Mouse (Mus musculus): ENCODE measurements around the gene Pygb.

The Pygb gene

DNA sequence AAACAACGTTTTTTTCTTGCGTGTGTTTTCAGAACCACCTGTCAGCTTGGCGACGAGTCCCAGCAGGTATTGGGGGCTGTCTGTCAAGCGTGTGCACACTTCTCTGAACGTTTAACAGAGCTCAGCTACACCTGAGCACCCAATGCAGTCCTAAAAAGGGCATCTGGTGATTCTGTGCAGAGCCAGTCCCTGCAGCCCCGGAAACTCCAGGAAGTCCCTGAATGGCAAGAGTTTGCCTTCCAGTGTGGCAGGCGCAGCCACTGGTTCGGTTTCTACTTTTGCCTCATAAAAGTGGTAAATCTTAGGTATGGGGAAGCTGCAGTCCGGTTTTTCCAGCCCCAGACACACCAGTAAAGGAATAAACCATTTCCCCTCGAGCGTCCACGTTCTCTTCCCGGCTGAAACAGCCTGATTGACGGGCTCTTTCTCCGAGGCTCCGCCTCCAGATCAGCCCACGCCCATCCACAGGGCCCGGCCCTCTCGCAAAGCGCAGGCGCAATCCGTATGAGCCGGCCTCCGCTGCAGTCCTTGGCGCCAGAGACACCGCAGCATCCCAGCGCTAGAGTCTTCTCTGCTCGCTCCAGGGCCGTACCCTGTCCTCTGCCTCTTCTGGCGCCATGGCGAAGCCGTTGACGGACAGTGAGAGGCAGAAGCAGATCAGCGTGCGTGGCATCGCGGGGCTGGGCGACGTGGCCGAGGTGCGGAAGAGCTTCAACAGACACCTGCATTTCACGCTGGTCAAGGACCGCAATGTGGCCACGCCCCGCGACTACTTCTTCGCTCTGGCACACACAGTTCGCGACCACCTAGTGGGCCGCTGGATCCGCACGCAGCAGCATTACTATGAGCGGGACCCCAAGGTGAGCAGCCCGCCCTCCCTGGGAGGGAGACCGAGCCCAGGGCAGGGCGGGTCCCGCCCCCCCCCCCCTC, at the start of gene Pygb:
Gene Pygb (plus strand): TSS at position 485 of the 930 bp plus-strand sequence.
- peak; percentile 77 for DNase-seq (ENCODE audit: low spot score)

DNA sequence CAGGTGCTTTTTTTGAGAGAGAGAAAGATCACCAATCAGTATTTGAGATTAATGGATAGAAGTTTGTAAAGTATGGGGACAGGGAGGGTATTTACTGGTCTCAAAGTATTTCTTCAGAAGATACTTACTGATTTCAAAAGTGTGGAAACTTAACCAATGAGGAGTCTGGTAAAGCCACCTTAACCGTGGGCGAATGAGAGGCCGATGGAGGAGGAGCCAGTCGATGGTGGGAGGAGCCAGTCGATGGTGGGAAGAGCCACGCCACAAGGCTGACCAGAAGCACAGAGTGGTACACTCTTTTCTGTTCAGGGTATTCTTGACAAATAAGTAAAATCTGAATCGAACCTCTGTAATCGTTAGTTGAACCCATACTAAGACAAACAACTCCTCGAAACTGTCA, 48.7 kb upstream of the Pygb start:
- no peak for DNase-seq (ENCODE audit: low spot score)

DNA sequence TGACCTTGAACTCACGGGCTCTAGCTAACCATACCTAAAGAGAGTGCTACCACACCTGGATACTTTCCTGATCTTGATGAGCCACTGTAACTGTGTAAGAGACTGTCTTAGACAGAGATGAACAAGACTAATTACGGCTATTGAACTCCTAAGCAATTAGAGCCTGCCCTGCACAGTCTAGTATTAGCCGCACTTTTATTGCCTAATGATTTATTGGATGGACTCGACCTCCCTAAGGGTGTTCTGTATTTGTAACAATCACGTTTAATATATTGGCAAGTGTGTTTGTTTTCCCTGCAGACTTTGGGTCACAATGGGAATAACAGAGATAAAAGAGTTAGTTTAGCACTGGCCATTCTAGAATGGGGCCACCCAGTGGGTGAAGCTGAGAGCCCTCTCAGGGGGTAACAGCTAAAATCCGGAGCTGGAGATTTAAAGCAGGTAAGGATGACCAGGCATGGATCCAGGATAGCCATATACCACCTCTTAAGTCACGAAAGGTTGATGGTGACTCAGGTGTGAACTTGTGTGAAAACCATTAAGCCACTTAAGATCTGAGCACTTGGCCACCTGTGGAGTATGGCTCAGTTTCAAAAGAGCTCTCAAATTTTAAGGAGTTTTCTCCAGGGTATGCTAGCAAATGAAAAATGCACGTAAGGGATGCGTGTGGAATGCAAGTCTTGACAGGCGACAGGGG, 46.2 kb upstream of the Pygb start:
- DNase-seq (ENCODE audit: low spot score): no peak

DNA sequence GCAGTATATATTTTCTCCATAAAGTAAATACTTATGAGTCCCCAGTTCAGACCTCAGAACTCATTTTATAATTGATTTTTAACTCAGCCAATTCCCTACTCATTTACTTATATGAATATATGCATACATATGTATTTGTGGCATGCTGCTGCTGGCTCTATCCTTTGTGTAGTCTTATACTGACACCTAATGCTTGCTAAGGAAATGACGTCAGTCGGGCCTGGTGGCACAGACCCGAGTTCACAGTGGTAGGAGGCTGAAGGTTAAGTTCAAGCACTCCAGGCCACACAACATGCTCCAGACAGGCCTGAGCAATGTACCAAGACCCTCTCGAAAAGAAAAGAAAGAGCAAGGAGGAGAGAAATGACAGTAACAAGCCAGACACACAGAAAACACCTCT, 45.1 kb upstream of the Pygb start:
- no peak for DNase-seq (ENCODE audit: low spot score)

DNA sequence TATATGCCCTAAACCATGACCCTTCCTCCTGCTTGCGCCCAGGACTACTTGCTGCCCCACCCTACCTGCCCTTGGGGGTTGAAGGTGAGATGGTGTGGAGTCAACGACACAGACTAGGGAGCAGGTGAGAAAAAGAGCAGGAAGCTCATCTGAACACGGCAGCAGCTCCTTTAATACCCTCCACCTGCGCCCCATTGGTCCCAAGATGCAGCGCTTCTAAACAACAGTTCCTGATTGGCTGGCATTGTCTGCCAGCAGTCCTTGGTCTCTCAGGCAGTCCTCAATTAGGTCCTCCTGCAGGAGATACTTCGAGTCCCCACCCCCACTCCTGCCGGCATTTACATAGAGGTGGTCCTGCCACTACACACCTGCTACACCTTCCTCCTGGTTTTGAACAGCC, 41.5 kb upstream of the Pygb start:
- no peak for DNase-seq (ENCODE audit: low spot score)

DNA sequence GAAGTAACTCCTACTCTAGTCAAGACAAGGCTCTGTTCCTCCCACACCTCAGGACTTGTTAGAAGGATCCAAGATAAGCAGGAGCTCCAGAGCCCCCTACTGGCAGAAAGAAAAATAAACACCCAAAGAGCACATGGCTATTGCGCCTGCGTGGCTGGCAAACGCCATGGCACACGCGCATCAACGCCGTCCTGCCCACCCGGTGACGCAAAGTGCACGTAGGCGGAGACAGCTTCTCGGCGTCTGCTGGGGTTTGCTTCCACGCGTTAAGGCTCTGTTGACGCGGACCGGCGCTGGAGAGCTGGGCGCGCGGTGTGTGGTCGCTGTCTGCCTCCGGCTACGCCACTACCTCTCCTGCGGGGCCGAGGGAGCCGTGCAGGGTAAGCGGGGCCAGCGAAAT, 37.7 kb upstream of the Pygb start, which contains the start of gene Entpd6:
Gene Entpd6 (plus strand): TSS at position 189 of the 400 bp plus-strand sequence.
- peak; percentile 91 for DNase-seq (ENCODE audit: low spot score)

DNA sequence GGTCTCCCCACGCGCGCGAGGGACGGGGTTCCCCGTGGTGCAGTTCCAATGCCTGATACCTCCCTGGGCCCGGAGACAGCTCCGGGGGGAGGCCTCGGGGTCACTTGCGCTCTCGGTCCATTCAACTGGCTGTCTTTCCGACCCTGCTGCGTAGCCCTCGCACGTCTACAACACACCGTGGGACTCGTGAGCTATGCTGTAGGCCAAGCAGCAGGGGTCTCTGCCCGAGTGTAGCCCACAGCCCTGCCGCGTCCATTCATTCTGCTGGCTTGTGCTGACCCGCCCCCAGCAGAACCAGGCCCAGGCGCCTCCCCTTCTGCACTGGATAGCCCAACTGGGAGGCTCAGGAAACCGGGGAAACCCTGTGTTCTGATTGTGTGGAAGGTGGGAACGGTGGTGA, 37.3 kb upstream of the Pygb start:
- no peak for DNase-seq (ENCODE audit: low spot score)

DNA sequence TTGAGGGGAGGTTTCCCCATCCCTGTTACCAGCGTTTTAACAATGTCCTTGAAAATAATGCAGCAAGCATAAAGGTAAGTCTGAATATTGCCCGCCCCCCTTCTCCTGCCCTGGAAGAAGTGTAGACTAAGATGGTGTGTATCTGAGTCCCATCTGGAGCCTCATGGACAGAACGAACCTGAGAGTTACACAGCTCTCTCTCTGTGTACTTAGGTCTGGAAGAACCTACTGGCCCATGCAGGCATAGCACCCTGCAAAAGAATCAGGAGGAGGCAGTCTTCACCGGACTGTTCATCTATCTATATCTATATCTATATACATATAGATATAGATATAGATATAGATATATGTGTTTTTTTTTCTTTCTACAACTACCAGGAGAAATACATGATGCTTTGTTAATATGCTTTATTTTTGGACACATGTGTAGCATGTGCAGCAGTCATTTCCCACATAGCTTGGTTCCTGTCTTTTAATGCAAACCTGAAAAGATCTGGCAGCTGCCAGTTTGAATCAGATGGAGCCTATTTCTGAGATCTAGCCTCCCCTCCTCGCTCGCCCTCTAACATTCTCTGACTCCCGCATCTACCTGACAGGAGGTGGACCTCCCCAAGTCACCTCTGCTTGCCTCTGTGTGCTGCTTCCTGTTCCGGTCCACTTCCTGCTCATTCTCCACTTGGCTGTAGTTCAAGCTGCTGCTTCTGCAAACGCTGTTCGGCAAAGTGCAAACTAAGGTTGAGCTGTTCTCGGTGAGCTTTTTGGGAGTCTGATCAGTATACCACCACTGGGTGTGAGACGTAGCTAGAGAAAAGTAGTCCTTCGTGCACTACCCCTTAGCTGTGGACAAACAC, 36.2 kb upstream of the Pygb start:
- no peak for DNase-seq (ENCODE audit: low spot score)

DNA sequence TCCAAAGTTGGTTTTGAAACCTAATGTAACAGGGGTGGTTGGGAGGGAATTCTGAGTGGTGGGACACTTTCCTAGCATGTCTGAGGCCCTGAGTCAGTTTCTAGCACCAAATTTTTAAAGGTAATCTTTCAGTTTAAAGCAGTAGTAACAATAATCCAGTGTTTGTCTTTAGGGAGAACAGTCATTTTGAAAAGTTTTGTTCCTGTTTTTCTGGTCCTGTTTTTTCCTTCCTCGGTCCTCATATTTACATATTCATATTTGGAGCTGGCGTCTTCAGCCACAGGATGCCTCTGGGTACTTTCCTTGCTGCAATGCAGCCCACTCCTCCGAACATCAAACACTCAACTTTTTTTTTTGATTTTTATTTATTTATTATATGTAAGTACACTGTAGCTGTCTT, 31.5 kb upstream of the Pygb start:
- DNase-seq (ENCODE audit: low spot score): no peak

DNA sequence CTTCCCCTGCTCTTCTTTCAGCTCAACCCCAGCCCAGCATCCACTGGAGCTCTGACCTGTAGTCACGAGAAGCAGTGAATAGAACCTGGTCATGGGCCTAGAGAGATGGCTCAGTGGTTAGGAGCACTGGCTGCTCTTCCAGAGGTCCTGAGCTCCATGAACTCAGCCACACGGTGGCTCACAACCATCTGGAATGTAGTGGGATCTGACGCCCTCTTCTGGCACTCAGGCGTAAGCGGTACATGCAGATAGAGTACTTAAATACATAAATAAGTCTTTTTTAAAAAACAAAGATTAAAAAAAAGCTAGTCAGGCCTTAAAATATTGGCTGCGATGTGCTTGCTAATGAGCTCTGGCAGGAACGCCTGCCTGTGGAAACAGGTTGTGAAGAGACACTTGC, 25.1 kb upstream of the Pygb start:
- no peak for DNase-seq (ENCODE audit: low spot score)

DNA sequence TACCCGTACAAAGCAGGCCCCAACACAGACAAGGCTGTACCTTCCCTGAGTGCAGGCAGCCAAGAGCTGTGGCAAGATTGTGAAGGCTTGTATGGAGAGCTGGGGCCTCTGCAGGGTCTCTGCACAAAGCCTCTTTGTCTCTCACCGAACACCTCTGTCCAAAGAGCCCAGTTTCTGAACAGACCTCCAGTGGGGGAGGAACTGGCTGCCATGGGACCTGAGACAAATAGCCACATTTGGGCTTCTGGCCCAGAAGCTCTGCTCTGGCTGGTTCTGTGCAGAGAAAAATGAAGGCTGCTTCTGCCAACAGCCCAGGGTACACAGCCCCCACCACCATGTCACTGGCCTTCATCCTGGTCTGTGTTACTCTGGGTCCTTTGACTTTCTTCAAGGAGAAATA, 20.9 kb upstream of the Pygb start:
- DNase-seq (ENCODE audit: low spot score): peak; percentile 57

DNA sequence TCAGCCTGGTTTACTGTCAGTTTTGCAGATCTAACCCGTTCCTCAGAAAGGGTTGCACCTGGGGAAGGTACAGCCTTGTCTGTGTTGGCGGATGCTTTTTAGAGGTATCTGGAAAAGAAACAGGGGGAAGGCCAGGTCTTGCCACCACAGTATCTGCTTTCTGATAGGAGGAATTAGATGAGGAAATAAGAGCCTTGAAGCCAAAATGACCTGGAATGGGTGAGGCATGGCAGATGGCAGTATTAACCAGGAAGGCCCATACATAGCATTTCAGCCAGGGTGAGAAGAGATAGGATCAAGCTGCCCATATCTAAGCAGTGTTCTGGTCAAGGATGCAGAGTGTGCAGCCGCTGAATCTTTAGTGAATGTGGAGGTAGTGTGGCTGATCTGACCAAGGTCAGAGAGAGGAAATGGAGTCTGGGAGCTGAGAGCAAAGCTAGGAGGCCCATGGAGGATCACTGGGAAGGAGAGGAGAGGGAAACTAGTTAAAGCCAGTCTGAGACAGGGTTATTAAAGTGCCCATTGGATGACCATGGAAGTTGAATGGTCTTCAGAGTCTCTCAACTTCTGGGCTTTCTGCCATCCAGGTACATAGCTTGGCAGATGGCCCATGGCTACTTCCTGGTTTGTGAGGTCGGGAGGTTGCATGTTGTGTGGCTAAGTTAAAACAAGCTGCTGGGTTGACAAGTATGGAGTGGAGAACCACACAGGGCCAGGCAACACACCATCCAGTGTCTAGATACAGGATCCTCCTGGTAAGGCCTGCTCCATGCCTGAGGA, 20.3 kb upstream of the Pygb start:
- no peak for DNase-seq (ENCODE audit: low spot score)

DNA sequence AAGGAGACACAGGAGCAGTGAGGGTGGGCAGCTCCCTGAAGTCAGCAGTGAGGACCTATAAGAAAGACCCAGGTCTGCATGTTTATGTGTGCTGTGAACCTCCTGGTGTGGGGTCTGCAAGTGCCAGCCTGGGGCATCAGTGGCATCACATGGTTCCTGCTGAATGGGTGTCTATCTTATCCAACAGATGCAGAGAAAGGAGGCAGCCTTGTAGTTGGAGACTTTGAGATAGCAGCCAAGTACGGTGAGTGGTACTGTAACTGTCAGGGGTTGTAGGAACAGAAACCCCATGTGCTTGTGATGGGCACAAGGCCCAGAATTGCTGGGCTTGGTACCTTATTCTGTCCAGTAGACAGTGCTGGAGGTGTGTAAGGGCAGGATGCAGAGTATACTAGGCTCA, 17.9 kb upstream of the Pygb start:
- DNase-seq (ENCODE audit: low spot score): no peak

DNA sequence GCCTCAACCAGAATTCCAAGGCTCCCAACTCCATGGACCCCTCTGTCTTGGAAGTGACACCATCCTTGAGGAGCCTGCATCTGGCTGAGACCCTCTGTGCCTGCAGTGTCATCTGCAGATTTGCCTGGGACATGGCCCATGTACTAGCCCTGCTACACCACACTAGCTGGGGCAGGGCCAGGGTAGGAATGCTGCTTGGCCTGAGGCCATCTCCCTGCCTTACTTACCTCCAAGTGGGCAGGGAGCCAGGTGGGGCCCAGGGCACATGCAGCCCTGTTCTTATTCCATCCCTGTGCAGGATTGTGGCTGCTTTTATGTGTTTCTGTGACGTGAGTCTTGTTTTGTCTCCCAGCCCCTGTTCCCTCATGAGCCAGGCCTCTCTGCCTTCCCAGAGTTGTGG, 15.8 kb upstream of the Pygb start:
- peak; percentile 71 for DNase-seq (ENCODE audit: low spot score)

DNA sequence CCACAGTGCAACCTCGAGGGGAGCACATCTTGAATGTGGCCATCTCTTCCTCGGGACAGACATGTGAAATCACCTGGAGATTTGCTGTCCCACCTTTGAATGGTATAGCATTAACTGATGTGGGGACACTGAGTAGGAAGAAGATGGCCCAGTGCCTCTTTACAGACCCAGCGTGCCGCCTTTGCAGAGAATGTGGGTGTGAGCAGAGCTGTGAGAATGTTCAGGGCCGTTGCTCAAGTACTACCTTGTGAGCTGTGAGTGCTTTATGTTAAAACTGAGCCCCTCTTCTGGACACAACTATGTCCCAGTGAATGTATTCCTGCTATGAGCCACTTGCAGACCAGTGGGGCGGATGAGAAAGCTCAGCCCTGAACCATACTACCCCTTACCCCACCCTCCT, 15.4 kb upstream of the Pygb start:
- no peak for DNase-seq (ENCODE audit: low spot score)

DNA sequence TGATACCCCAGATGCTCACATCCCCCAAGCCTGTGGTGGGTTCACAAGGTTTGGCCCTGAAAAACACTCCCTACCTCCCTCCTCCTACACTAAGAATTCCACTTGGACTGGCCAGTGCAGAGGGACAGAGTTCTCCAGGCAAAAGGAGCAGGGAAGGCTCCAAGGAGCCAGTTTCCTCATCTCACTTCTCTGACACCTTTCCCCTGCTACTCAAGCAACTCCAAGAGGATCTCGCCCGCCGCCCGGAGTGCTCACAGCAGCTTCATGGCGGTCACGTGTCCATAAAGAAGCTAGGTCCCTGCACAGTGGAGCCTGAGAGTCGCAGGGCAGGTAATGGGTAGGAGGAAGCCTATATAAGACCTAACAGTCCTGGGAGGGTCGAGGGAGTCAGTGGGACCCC, 14.5 kb upstream of the Pygb start:
- no peak for DNase-seq (ENCODE audit: low spot score)

DNA sequence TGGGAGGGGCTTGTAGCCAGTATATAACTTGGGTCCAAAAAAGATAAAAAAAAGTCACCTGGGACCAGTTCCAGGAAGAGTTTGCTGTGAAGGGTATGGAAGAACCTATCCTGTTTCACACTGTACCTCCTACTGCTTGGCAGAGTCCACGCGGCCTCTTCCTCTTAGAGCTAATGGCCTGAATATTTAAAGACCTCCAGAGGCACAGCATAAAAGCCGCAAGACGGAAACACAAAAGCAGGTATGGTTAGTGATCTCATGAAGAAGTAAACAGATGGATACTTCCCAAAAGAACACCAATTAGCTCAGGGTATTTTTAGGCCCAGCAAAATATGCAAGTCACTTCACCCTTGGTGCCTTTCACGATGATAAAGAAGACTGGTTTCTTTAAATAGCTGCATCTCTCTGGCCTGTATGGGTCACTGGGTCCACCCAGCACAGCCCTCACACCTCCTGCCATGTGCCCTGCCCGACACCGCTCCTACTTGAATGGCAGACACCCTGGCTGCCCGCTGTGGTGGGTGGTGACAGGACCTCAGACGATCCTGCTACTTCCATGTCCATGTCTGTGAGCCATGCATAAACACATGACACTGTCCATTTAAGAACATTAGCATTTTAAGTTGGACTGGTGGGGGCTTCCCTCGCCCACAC, 13.9 kb upstream of the Pygb start:
- DNase-seq (ENCODE audit: low spot score): no peak

DNA sequence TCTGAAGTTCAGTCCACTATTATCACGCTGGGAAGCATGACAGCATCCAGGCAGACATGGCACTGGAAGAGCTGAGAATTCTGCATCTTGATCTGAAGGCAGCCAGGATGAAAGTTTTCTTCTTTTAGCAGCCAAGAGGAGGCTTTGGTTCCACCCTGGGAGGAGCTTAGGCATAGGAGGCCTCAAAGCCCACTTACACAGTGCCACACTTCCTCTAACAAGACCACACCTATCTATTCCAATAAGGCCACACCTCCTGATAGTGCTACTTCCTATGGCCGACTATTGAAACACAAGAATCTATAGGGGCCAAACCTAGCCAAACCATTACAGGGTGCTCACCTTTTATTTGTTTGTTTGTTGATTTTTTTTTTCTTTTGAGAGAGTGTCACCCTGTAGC, 3.7 kb upstream of the Pygb start:
- no peak for DNase-seq (ENCODE audit: low spot score)

DNA sequence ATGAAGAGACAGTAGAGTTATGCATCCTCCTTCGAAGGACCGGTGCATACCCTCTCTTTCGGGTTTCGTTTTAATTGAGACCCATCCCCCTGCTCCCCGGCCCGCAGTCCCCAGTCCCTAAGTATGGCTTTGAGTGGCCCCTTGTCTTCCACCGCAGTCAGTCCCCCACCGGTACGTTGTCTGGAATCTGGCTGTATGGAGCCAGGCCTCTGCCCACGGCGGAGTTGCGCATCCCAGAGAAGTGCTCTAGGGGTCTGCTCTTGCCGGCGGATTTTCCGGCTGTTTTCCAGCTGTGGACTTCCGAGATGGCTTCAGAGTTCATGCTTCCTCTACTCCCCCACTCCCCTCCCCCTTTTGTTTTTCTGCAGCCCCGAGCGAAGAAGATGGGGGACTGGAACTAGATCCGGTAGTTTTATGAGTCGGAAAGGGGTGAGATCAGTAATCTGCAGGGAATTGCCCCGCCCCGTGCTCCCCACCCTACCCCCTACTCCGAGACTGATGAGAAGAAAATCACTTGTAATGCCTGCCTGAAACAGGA, 768 bp downstream of the Pygb start:
- DNase-seq (ENCODE audit: low spot score): no peak

DNA sequence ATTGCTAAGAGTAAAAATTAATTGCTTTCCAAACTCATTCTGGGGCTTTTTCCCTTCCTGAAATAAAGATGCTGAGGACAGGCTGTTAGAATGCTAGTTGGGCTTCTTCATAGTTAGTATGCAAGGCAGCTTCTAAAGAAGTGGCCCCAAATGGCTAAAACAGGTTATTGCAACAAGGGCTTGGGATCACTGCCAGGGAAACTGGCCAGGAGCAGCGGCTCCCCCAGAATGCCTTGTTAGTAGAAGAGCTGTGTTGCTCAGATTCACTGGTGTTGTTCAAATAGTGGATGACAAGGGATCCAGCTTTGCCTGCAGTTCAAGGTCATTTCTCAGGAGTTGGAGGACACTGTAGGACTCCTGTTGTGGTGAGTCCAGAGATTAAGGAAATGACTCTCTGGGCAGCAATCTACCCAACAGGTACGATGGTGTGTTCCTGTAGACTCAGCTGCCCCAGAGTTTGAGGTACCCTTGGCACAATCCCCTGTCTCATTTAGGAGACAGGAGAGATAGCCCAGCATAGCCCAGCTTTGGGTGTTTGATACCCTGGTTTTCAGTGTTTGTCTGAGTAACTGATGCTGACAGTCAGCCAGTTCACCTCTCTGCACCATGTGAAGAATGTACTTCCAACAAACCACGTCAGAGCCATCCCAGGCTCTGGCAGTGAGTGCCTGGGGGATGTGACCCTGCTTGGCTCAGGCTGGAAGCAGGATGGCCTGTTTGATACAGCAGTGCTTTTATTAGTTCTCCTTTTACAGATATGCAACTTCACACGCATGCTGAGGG, 2.4 kb downstream of the Pygb start:
- DNase-seq (ENCODE audit: low spot score): peak; percentile 81
